Mouse (Mus musculus): Measurements from ENCODE around the gene Abcd2.

Abcd2 gene

GRCm38 (mm10) chr15:91161153-91161552 is 30.4 kb downstream of the Abcd2 start:
- DNase-seq = peak; percentile 24

- DNase-seq = no peak
These were observed 38.3 kb downstream of the Abcd2 start for GRCm38 (mm10) chr15:91153311-91153710.

GRCm38 (mm10) chr15:91152592-91152991 is 39.0 kb downstream of the Abcd2 start:
- DNase-seq = peak; percentile 25

- DNase-seq = no peak
These were observed 67.0 kb downstream of the Abcd2 start for GRCm38 (mm10) chr15:91124584-91124983.

GRCm38 (mm10) chr15:91112555-91113209 is 78.9 kb downstream of the Abcd2 start:
- DNase-seq = no peak

GRCm38 (mm10) chr15:91108102-91108659 is 83.4 kb downstream of the Abcd2 start:
- no peak for DNase-seq

- peak; percentile 30 for DNase-seq
These were observed 86.7 kb downstream of the Abcd2 start for GRCm38 (mm10) chr15:91104934-91105333.

GRCm38 (mm10) chr15:91104276-91104675 is 87.3 kb downstream of the Abcd2 start:
- no peak for DNase-seq

- DNase-seq = no peak
These were observed 87.8 kb downstream of the Abcd2 start for GRCm38 (mm10) chr15:91103814-91104213.

GRCm38 (mm10) chr15:91103305-91103704 is 88.3 kb downstream of the Abcd2 start:
- no peak for DNase-seq

- no peak for DNase-seq
These were observed 95.0 kb downstream of the Abcd2 start for GRCm38 (mm10) chr15:91096606-91097005.

Data from lung, postnatal 36 days (tissue).